Mouse (Mus musculus): ENCODE measurements around the gene Sun3.

The Sun3 gene

DNA sequence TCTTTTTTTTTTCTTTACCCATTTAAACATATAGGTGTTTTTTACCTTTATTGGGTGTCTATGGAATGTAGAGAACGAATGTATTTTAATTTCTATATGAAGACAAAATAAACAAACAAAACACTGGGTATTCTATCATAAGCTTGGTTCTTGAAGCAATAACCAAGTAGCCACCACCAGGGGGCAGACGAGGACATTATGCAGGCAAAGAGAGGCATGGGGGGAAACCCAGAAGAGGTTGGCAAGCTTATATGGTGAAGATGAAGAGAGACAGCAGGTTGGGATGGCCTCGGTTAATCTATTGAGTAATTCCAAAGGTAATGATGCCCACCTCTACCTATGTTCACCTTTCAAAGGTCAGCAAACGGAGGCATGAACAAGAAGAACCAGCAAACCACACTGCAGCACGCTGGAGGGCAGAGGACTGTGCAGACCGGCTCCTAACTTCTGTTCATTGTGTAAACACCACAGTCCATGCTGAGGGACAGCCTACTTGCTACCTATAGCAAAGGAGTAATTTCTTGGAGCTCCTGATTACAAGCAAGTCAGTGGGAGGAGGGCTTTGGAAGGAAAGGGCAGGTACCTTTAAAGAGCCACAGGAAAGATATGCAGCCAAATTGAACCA, 65.4 kb downstream of the Sun3 start:
- peak; percentile 66 for DNase-seq (ENCODE audit: low spot score)

- no peak for DNase-seq (ENCODE audit: low spot score)
Observed at GRCm38 (mm10) chr11:8978154-8978553, 70.6 kb downstream of the Sun3 start.

DNA sequence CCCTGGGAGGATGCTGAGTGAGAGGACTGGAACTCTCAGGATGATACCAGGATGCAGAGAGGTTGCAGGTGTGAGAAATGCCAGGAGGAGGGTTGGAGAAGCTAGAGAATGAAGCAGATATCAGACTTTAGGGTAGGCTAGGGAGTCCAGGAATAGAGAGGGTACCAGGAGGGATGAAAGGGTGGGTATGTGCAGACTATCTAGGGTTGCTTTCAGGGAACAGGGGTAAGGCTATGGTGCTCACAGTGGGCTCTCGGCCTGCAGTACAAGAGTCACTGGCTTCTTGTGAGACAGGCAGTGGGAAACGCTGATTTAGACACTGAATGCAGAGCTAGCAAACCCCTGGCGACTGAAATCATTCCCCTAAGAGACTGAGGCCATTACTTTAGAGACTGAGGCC, 75.6 kb downstream of the Sun3 start, which contains the start of gene Pkd1l1:
Pkd1l1 (minus strand) TSS at position 101 of the 400 bp plus-strand sequence.
- no peak for DNase-seq (ENCODE audit: low spot score)

GRCm38 (mm10) chr11:8972093-8972492, 76.7 kb downstream of the Sun3 start:
- no peak for DNase-seq (ENCODE audit: low spot score)

DNA sequence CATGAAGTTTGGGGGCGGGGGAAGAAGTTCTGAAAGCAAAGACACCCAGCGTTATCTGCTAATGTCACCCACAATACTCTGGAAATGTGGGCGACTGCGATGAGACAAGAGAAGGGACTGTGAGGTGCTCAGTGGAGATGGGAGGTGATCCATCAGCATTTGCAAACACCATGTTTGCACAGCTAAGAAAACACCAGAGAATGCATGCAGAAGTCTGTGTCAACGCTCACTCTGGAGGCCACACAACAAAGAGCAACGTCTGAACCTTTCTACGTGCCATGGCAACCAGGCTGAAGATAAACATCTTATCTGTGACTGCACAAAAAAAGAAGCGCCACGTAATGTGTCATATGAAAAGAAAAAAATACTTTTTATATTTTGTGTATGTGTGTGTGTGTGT, 78.3 kb downstream of the Sun3 start:
- DNase-seq (ENCODE audit: low spot score), result no peak

GRCm38 (mm10) chr11:8968094-8968493, 80.7 kb downstream of the Sun3 start:
- DNase-seq (ENCODE audit: low spot score), result no peak
